Mouse (Mus musculus) NIH3T3 (cell line): ENCODE measurements around the gene Cry2.
"Not testable (repeated sequence)": the region's sequence is repeated elsewhere in the genome, so short reads cannot be mapped to it uniquely, and the experiment has no call there.

Experiments used
- DNase-seq: peaks from one replicate; pipeline ENCODE4 v3.0.0-alpha.2; 2012; ENCODE audit warnings: low read depth

The Cry2 gene

DNA sequence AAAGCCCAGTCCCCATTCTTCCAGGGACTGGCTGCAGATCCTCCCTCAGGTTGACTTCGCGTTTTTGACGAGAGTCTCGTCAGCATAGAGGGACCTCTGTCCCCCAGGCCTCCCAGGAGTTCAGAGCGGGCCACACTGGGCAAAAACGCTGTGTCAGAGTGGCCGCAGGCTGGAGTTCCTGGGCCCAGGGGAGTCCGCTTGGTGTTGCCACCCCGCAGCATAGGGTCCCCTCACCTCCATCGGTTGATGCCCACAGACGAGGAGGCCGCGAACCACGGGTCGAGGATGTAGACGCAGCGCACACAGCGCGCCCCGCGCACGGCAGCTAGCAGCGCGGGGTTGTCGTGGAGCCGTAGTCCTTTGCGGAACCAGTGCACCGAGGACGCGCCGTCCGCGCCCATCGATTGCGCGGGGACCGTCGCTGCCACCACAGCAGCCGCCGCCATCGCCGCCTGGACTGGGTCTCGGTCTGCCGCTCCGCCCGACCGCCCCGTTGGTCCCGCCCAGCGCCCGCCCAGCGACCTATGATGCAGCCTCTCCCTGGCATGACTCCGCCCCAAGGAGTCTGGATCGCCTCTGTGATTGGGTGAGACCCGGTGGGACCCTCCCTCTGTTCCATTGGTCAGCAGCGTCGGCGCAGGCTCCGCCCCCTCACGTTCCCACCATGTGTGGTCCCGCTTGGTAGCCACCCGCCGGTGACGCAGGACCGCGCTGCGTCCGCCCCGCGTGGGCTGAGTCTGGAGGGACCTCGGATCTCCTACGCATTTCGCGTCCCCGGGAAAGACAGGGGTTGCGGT, at the start of gene Cry2:
Cry2 (minus strand) TSS at position 466 of the 797 bp plus-strand sequence.
- peak; percentile 99 for DNase-seq

DNA sequence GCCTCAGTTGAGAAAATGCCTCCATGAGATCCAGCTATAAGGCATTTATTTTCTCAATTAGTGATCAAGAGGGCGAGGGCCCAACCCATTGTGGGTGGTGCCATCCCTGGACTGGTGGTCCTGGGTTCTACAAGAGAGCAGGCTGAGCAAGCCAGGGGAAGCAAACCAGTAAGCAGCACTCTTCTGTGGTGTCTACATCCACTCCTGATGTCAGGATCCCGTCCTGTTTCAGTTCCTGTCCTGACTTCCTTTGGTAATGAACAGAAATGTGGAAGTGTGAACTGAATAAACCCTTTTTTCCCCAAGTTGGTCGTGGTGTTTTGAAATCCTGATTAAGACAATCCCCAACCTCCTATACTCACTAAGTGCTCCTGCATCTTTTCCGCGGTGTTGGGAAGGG, 49.7 kb upstream of the Cry2 start:
- DNase-seq, result no peak

DNA sequence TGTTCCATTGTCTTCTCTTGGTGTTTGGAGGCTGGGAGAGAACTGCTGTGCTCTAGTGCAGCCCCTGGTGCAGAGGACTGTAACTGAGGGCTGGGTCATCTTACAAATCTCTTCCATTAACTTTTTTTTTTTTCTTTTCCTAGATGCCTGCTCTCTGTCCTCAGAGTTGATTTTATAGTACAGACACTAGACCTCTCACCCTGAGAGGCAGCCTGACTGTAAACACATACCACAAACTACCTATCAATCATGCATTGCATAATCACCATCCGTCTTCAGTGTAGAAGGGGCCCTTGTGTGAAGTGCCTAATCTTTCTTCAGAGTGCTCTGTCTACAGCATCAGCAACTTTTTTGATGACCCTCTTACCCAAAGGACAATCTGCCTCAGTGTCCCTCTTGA, 48.7 kb upstream of the Cry2 start:
- peak; percentile 54 for DNase-seq

- no peak for DNase-seq
Observed at GRCm38 (mm10) chr2:92478313-92478688, 44.5 kb upstream of the Cry2 start.

- no peak for DNase-seq
Observed at GRCm38 (mm10) chr2:92477672-92478312, 43.9 kb upstream of the Cry2 start.

DNA sequence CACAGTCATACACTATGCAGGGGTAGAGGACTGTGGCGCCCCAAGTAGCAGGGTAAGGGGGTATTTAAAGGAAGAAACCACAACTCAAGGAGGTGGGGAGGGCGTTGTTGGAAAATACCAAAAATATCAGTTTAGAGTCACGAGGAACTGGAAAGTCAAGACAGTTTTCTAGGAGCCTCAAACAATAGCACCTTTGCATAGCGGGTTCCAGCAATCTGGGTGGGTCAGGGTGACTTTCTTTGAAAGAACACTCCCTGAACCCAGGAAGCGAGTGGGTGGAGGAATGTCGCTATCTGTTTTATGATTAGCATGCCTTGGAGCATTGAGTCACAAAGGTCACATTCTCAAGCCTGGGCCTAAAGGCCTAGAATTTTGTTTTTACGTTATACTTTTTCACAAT, 42.7 kb upstream of the Cry2 start:
- DNase-seq, result not testable (repeated sequence)

GRCm38 (mm10) chr2:92475711-92476110, 41.9 kb upstream of the Cry2 start:
- DNase-seq, result no peak

DNA sequence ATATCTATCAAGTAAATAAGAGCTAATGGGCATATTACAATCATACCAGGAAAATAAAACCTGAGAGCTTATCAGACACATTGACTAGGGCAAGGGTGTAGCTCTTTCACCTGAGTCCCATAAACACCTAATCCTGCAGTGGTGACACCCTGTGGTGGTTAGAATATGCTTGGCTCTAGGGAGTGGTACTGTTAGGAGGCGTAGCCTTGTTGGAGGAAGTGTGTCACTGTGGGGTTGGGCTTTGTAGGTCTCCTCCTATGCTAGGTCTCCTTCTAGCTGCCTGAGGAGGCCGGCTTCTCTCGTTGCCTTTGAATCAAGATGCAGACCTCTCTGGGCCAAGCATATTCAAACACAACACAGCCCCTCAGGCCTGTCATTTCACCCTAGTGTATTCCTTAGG, 41.1 kb upstream of the Cry2 start:
- DNase-seq, result no peak

DNA sequence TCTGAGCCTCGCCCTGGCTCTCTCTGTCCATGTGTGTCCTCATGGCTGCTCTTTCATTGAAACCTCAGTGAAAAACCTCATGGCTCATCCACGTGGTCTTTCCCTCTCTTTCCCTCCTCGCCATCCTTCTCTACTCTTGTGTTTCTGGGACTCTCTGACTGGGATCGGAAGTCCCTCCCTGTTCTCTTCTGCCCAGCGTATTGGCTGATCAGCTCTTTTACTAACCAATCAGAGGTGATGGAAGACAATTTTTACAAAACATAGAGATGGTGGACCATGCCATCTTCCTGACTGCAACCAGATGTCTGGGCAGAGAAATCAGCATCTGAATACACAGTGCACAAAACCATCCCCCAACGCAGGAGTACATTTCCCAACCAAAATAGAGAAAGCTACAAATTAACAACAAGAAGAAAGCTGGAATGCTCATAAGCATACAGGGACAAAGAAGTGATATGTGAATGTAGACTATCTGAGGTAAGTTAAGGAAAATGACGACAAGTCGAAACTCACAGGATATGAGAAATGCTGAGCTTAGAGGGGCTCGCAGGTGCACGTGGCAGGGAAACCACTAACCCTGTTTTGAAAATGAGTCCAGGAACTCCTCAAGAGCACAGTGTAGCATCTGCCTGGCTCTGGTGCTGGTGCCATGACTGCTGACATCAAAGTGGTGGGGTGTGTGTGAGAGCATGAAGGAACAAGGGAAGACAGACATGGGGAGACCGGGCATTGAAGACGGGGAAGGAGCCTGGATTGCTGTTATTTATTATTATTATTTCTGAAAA, 38.2 kb upstream of the Cry2 start:
- no peak for DNase-seq

DNA sequence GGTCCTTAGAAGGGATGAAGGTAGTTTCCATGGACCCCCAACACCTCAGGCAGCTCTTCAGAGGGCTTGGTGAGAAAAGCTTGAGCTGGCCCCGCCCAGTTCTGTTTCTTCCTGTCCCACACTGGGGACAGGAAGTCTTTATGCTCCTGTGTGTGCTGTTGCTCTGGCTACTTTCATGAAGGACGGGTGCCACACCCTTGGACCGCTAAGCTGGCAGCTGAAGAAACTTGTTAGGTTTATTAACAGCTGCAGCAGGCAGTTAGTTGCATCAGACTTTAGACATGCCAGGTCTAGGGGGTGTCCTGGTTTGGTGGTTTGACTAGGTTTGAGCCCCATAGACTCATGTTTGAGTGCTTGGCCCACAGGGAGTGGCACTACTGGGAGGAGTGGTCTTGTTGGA, 30.8 kb upstream of the Cry2 start:
- DNase-seq, result no peak

DNA sequence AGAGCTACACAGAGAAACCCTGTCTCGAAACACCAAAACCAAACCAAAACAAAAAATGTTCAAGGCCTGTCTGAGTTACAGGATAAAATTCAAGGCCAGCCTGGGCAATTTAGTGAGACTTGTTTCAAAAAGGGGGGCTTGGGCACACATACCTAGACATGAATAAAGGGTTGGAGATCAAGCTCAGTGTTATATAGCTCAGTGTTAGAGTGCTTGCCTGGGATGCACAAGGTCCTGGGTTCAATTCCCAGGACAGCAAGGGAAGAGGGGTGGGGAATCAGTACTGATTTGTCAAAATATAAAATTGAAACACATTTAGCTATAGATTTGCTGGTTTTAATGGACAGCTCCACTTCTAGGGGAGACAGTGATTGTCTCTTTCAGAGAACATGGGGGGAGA, 27.4 kb upstream of the Cry2 start:
- no peak for DNase-seq

- DNase-seq, result no peak
Observed at GRCm38 (mm10) chr2:92459921-92460707, 26.3 kb upstream of the Cry2 start, which contains the start of gene Slc35c1. Slc35c1 (minus strand) TSS chr2:92460538.

DNA sequence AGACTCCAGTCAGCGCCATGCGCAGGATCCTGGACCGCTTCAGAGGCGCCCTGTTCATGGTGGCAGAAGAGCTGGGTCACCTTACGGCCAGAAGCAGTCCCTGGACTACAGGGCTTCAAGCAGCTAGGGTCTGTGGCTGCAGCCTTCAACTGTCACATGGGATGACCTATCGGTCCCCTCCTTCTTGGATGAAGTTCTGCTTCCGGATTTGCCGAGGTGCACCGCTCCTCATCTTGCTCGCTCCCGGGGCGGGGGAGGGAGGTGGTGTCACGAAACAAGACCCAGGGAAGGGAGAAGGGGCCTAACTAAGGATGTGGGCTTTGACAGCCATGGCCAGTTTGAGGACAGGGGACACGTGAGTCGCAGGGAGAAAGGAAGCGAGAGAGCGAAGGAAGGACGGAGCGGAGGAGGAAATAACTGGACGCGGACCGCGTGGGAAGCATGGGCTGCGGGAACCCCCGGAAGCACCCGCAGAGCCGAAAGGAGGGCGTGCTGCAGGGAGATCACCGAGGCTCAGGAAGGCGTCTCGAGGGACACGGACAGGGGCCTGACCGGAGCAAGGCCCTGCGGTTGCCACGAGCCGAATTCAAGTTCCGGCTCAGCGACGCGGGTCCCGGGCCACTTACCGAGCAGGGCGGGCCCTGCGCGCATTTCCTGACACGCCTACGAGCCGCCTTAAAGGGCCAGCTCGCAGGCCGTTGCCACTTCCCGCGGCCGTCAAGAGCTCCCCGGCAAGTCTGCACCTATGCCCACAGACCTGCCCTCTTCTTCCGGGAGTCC, 25.5 kb upstream of the Cry2 start:
- peak; percentile 84 for DNase-seq

DNA sequence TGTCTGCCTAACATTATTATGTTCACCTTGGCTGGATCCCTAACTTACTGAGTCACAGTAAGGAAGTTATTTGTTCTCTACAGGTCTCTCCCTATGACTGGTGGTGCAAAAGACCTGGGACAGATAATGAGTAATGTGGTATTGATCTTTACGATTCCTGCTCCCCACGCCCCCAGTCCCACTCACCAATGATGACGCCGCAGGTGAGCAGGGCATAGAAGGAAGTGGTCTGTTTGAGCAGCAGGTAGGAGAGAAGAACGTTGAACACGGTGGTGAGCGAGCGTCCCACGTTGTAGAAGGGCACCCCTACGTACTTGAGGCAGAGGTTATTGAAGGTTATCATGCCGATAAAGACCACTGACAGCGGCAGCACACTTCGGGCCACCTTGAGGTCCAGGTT, 24.6 kb upstream of the Cry2 start:
- no peak for DNase-seq

DNA sequence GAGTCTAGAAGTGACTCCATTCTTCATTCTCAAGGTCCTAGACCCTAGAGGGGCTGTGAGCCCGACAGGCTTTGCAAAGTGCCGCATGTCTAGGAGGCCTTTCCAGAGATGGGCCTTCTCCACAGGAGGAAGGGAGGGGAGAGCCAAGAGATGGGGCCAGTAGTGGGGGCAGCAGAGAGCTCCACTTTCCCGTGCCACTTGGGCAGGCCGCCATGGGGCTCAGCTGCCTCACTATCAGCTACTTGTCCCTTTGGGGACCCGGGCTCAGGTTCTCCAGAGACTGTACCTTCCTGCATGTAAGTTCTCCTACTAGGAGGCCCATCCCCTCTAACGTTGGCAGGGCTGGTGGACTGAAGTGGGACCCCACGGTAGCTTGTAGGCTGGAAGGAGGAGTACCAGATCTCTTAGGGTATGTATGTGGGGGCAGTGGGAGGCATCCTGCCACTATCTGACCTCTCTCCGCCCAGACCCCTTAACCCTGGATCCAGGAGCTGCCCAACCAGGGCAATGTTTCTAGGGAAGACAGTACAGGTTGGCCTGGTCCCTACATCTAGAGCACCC, 23.2 kb upstream of the Cry2 start:
- DNase-seq, result no peak

DNA sequence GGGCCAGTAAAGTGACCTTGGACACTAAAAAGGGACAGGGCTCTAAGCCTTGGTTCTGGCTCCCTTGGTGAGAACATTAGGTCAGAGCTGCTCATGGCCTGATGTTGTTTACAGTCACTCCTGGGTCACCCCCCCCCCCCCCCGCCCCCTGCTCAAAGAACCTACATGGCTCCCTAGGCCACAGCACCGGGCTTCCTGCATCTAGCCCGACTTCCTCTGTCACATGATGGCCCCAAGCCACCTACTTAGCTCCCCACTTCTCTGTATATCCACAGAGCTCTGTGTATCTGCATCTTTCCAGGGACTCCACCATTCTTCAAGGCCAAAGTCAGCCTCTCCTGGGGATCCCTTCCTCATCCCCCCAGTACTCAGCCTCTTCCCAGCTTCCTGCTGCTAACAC, 21.9 kb upstream of the Cry2 start:
- DNase-seq, result no peak

DNA sequence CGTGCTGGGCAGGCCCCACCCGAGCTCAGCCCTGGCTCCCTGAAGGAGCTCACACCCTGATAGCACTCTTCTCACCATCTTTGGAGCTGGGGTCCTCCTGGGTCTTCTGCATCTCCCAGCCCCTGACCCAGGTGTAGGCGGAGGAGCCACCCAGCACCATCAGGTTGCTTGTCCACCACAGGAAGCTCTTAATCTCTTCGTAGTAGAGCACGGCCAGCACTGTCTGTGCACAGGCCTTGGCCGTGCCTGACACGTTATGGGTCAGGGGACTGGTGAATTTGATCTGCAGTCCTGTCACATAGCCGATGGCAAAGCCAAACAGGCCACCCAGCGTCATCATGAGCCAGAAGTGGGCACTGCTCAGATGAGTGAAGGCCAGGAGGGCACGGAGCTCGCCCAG, 20.3 kb upstream of the Cry2 start:
- DNase-seq, result no peak

DNA sequence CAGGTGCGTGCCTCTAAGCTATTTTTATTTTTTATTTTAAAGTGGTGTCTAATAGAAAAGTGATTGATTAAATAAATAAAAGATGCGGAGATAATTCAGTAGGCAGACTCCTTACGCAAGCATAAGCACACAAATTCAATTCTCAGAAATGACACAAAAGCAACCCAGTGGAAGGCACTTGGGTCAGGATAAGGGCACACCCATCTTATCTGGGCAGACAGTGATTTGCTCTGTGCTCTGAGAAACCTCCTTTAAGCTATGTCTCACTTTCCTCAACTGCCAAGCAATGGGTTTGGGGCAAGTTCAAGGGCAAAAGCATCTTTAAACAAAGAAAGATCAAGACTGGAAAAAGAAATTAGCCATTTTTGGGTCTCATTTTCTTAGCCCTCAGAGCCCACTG, 17.3 kb upstream of the Cry2 start:
- DNase-seq, result no peak

DNA sequence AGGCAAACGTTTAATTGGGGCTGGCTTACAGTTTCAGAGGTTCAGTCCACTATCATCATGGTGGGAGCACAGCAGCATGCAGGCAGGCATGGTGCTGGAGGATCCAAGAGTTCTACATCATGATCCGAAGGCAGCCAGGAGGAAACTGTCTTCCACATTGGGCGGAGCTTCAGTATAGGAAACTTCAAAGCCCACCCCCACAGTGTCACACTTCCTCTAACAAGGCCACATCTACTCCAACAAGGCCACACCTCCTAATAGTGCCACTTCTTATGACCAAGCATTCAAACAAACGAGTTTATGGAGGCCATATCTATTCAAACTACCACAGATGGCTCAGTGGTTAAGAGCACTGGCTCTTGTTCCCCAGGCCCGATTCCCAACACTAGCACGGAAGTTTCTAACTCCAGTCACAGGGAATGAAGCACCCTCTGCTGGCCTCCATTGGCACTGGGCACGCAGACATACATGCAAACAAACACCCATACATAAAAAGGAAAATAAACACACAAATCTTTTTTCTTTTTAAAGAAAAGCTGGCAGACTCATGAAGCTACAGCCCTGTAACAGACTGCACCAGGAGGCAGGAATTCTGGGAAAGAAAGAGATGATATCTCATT, 13.4 kb upstream of the Cry2 start:
- DNase-seq, result no peak

GRCm38 (mm10) chr2:92446656-92447055, 12.8 kb upstream of the Cry2 start:
- no peak for DNase-seq

DNA sequence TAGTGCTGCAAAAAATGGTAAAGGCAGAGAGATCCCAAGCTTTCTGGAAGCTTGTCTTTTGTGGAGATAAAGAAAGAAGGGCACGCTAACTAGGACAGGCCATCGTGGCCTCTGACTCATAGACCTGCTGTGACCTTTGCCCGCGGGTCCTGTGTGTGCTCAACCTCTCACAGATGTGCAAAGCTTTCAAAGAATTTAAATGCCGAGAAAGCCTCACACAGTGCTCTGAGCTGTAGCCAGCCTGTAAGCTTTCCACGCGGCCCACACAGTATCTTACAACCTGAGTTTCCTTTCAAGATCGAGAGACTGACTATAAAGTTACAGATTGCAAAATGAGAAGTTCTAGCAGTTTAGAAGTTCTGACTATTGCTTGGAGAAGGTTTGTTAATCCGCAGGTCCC, 12.0 kb upstream of the Cry2 start:
- no peak for DNase-seq
